Mouse (Mus musculus) ovary, postnatal 14 days (tissue): ENCODE data around the gene Ephb6.

Source experiments
- DNase-seq: peaks from one replicate; pipeline ENCODE4 v3.0.0; 2022; ENCODE audit warnings: low spot score

The Ephb6 gene

GRCm38 (mm10) chr6:41622661-41623060 lies 17.4 kb downstream of the Ephb6 start:
- DNase-seq, result no peak

GRCm38 (mm10) chr6:41628180-41628579 lies 22.9 kb downstream of the Ephb6 start:
- DNase-seq, result no peak

GRCm38 (mm10) chr6:41630791-41631190 lies 25.5 kb downstream of the Ephb6 start:
- DNase-seq, result no peak

DNA sequence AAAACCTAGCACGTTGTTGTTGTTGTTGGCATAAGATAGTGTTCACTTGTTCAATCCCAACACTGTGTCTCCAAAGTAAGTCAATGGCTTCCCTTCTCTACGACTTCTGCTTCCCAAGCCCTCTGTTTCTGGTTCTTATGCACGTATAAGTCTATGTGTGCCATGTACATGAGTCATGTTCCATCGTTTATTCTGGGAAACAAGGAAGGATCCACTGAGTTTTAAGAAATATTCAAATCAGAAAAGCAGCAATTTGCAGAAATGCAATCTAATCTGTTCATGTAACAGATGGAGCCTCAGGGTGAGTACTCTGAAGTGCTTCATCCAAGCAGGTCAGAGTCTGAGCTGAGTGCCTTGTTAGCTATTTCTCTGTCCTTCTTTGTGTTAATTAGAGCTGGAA lies 26.3 kb downstream of the Ephb6 start:
- DNase-seq, result no peak

GRCm38 (mm10) chr6:41635211-41635610 lies 29.9 kb downstream of the Ephb6 start:
- no peak for DNase-seq

DNA sequence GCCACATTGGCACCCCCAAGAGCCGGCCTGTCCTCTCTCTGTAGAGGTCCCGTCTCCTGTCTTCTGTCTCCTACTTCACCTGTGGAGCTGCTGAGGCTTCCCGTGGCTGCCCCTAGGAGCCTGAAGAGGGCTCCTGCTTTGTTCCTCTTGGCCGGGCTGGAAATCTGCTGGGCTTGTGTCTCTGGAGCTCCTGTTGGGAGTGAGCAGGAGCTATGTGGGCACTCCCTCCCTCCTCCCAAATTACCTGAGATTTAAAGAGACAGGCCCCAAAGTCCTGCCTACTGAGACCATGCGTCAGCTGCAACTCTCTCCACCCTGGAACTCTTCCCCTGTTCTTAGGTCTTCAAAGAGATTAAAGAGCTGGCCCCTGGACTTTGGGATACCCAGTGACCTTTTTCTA lies 30.9 kb downstream of the Ephb6 start, which contains the start of gene Trpv6:
Gene Trpv6 (minus strand): TSS at position 228 of the 400 bp plus-strand sequence.
- no peak for DNase-seq

GRCm38 (mm10) chr6:41637393-41637792 lies 32.1 kb downstream of the Ephb6 start:
- no peak for DNase-seq

- DNase-seq, result no peak
These were observed 32.7 kb downstream of the Ephb6 start for GRCm38 (mm10) chr6:41637927-41638506.

GRCm38 (mm10) chr6:41640449-41640848 lies 35.2 kb downstream of the Ephb6 start:
- DNase-seq, result no peak

DNA sequence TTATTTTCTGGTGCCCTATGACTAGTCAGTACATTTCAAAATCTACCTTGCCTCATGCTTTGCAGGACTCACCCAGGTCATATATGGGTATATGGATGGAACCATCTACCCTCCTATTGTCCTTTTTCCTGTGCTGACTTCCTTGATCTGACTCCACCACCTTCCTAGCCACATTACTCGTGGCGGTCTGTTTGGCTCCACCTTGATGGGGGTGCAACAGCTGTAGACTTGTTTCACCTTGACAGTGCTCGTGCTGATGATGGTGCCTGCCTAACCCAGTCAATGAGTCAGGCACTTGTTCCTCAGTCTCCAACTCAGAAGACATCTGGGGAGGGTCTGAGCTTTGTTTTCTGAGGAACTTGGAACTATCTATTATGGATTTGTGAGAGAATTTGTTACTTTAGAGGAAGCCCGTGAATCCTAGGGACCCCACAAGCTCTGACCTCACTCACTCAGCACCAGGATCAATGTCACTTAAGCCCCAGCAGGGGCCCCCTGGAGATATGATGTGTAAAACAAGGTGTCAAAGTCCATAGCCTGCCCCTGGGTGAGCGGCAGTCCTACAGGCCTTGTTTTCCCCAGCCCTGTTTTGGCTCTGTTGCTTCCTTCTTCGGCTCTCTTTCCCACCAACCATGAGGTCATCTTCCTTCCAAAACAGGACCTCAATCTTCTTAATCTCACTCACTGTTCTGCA lies 36.0 kb downstream of the Ephb6 start:
- DNase-seq, result no peak

- no peak for DNase-seq
These were observed 37.5 kb downstream of the Ephb6 start for GRCm38 (mm10) chr6:41642765-41643164.

GRCm38 (mm10) chr6:41643227-41643626 lies 37.9 kb downstream of the Ephb6 start:
- DNase-seq, result no peak

DNA sequence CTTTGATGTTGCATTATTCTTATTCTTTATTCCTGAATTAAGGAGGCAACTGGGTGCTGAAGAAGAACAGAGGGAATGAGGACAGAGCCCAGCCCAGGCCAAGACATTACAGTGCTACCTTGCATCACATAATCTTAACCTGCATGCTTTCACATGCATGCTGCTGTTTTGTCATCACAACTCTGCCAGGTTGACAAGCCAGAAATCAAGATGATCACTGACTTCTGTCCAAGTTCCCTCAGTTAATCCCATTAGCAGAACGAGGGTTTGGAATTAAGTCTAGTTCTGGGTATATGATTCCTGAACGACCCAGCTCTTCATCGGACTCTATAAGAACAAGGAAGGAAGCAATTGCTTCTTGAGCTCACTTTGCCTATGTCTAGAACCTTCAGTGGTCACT lies 40.9 kb downstream of the Ephb6 start:
- DNase-seq, result no peak

- DNase-seq, result no peak
These were observed 41.4 kb downstream of the Ephb6 start for GRCm38 (mm10) chr6:41646672-41647071.

DNA sequence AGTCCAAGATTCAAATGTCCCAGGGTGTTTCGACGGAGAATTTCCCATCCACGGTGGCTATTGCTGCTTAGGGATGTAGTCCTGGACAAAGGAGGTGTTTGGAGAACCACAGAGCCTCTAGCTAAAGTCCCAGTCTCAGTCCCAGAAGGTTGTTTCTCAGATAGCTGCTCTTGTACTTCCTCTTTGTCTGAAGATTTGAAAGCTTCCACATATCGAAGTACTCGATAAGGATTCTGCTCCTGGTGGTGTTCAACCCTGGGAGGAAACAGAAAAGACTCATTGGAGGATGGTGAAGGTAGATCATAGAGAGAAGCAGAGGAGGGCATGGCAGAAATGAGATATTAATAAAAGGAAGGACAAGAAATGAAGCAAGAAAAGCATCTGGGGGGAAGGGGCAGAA lies 47.9 kb downstream of the Ephb6 start:
- no peak for DNase-seq

DNA sequence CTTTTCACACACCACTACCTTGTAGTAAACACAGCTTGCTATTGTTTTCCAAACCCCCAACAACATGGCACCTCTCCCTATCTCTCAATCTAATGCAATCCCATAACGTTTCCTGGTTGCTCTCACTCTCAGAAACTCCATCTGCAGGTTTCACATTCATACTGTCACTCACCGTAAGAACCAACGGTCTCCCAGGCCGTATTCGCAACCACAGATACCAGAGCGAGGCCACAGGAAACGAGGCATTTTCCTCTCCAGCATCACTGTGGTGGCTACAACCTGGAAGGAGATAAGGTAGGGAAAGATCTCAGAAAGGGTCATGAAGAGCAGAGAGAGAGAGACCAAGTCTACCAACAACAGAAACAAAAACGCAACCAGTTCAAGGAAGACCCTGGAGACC lies 49.4 kb downstream of the Ephb6 start:
- DNase-seq, result no peak

DNA sequence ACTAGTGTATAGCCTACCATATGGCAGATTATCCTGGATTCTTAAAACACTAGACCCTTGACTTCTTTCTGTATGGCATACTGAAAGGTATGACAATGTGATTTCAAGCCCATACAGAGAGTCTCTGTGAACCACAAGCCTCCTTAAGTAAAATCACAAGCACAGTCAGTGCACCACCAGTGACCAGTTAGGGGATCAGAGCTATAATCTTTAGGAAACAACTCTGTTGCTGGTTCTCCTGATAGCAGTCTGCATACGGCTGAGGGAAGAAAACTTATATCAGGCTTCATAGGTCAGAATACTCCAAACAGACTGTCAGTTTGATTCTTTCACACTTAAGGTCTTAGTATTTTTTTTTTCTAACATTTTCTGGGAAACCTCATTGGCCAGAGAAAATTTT lies 53.2 kb downstream of the Ephb6 start:
- DNase-seq, result no peak

GRCm38 (mm10) chr6:41662320-41662719 lies 57.0 kb downstream of the Ephb6 start:
- no peak for DNase-seq
